Mouse (Mus musculus) liver, embryonic 18 days (tissue): ENCODE data around the gene Kank1. TPM values are rescaled to one million over a fixed set of nuclear protein-coding genes. Genes with fewer than 3 reads are reported as not detected.

Source experiments
- polyA plus RNA-seq: library from polyadenylated mRNA; depleted of rRNA; stranded (reverse); fragments of >200 nt; gene quantifications from 2 replicates; pipeline ENCODE4 v1.2.3, GENCODE M21; 2012; rRNA removed

Gene Kank1
- 8.0 and 8.1 TPM in 2 replicates for polyA plus RNA-seq

GRCm38 (mm10) chr19:25236596-25237491 lies at the start of gene Kank1:
Kank1 (plus strand) TSS chr19:25236975.

Other genes starting within 250 kb of the Kank1 start
- gene Dock8, start 237.4 kb upstream of the Kank1 start, polyA plus RNA-seq: 5.0 and 5.6 TPM in 2 replicates